8 mouse cellular contexts compared by ENCODE assay signal in genomic region chr13:109901811-109902210, GRCm38 (mm10).
A peak's percentile ranks its signal among the peaks of the same experiment; 100 is the strongest.
DNase-seq lines count a peak whose midpoint lies in the region; ATAC-seq and TF ChIP-seq lines count a peak whose summit lies in the region.

No protein-coding gene starts in this region.

- H3K9ac ChIP-seq in forebrain, embryonic 15.5 days (replicated peaks) = no peak overlapping the region
- H3K9ac ChIP-seq in liver, embryonic 15.5 days = no peak overlapping the region

- peak overlapping the region; percentile 93; the same call in 1 of the 2 replicates for H3K4me2 ChIP-seq in forebrain, embryonic 15.5 days (replicated peaks)
- peak overlapping the region; percentile 84 for H3K4me2 ChIP-seq in liver, embryonic 15.5 days

- peaks cover 24% of the 10 kb centered on the region for H3K4me1 ChIP-seq in heart, embryonic 10.5 days
- peaks cover 20% of the 10 kb centered on the region for H3K4me1 ChIP-seq in E14TG2a.4 (replicated peaks; ENCODE audit: low read depth, low read length)
- peaks cover 38% of the 10 kb centered on the region for H3K4me1 ChIP-seq in forebrain, embryonic 15.5 days
- peaks cover 40% of the 10 kb centered on the region for H3K4me1 ChIP-seq in liver, embryonic 15.5 days (replicated peaks)

- no peak overlapping the region for H3K27ac ChIP-seq in heart, embryonic 10.5 days
- no peak overlapping the region for H3K27ac ChIP-seq in forebrain, embryonic 15.5 days (replicated peaks)
- H3K27ac ChIP-seq in liver, embryonic 15.5 days (replicated peaks) = no peak overlapping the region

- no peak for ATAC-seq in forebrain, embryonic 15.5 days (replicated peaks)
- ATAC-seq in liver, embryonic 15.5 days (ENCODE audit: insufficient read depth) = no peak

- DNase-seq in heart, embryonic 10.5 days (ENCODE audit: low spot score) = no peak
- no peak for DNase-seq in heart, adult 18-20 months
- DNase-seq in layer of hippocampus, postnatal 10 days (ENCODE audit: low spot score in 2 of 2) = no peak
- DNase-seq in cerebellum, postnatal 14 days = no peak
- no peak for DNase-seq in urinary bladder, adult 2 months (ENCODE audit: low spot score)

- no peak for TF ChIP-seq CTCF in E14TG2a.4 (conservative IDR thresholded peaks at IDR 0.05; ENCODE audit: low read length)

- no peaks in the 10 kb centered on the region for H3K27me3 ChIP-seq in heart, embryonic 10.5 days (ENCODE audit: insufficient read depth, poor library complexity, severe bottlenecking)
- H3K27me3 ChIP-seq in E14TG2a.4 (ENCODE audit: insufficient read depth, low read length) = peaks cover 30% of the 10 kb centered on the region
- H3K27me3 ChIP-seq in forebrain, embryonic 15.5 days = no peaks in the 10 kb centered on the region
- peaks cover 31% of the 10 kb centered on the region for H3K27me3 ChIP-seq in liver, embryonic 15.5 days

- WGBS in heart, embryonic 10.5 days = 61% methylated on average over 5 of the region's 5 CpGs
- 65% methylated on average over 5 of the region's 5 CpGs for WGBS in forebrain, embryonic 15.5 days
- 48% methylated on average over 5 of the region's 5 CpGs for WGBS in liver, embryonic 15.5 days (ENCODE audit: insufficient replicate concordance)

- no peaks in the 10 kb centered on the region for H3K9me3 ChIP-seq in heart, embryonic 10.5 days
- H3K9me3 ChIP-seq in E14TG2a.4 (ENCODE audit: low read length) = no peaks in the 10 kb centered on the region
- H3K9me3 ChIP-seq in forebrain, embryonic 15.5 days = no peaks in the 10 kb centered on the region
- H3K9me3 ChIP-seq in liver, embryonic 15.5 days (replicated peaks) = no peaks in the 10 kb centered on the region

- H3K36me3 ChIP-seq in heart, embryonic 10.5 days = no peaks in the 10 kb centered on the region
- no peaks in the 10 kb centered on the region for H3K36me3 ChIP-seq in E14TG2a.4 (ENCODE audit: insufficient read depth, low read length)
- H3K36me3 ChIP-seq in forebrain, embryonic 15.5 days = no peaks in the 10 kb centered on the region
- no peaks in the 10 kb centered on the region for H3K36me3 ChIP-seq in liver, embryonic 15.5 days (replicated peaks)

- peak overlapping the region; percentile 82; the same call in 1 of the 2 replicates for H3K4me3 ChIP-seq in heart, embryonic 10.5 days
- peak overlapping the region; percentile 91 for H3K4me3 ChIP-seq in E14TG2a.4 (replicated peaks; ENCODE audit: low read length)
- H3K4me3 ChIP-seq in forebrain, embryonic 15.5 days = peak overlapping the region; percentile 88
- peak overlapping the region; percentile 63; the same call in 1 of the 2 replicates for H3K4me3 ChIP-seq in liver, embryonic 15.5 days (replicated peaks)
